Mouse (Mus musculus) G1E (cell line): ENCODE results near the gene Ppib. TPM values are rescaled to one million over a fixed set of nuclear protein-coding genes. Genes with fewer than 3 reads are reported as not detected.

Experiments
- ATAC-seq: 2 replicates; pipeline ENCODE4 v1.8.0; 2016; ENCODE audit warnings: mild to moderate bottlenecking; ENCODE audit not compliant: insufficient number of reproducible peaks, poor library complexity, low FRiP score, severe bottlenecking; ENCODE audit errors: extremely low read depth
- DNase-seq: peaks from one replicate; pipeline ENCODE4 v3.0.0; 2012; ENCODE audit warnings: low spot score
- H3K27me3 ChIP-seq: 2 replicates; pipeline ENCODE4 v1.6.1; 2012; ENCODE audit warnings: mild to moderate bottlenecking, low read length, inconsistent platforms; ENCODE audit not compliant: insufficient read depth
- H3K36me3 ChIP-seq: replicated peaks from 2 replicates; pipeline ENCODE3; 2012; ENCODE audit warnings: mild to moderate bottlenecking, inconsistent platforms
- H3K4me1 ChIP-seq: 2 replicates; pipeline ENCODE4 v1.6.1; 2012; ENCODE audit warnings: low read depth, low read length, inconsistent platforms, mixed read lengths; ENCODE audit not compliant: insufficient read depth
- H3K4me3 ChIP-seq: 2 replicates; pipeline ENCODE4 v1.5.1; 2012; ENCODE audit warnings: low read depth, mild to moderate bottlenecking, inconsistent platforms, low read length, moderate library complexity, mixed read lengths
- H3K9me3 ChIP-seq: replicated peaks from 2 replicates; pipeline ENCODE4 v1.6.1; 2012; ENCODE audit warnings: inconsistent platforms
- CTCF ChIP-seq: IDR thresholded peaks from 2 replicates; pipeline ENCODE4 v1.5.1; 2012; ENCODE audit warnings: low read depth, low read length, inconsistent platforms, mixed read lengths
- GATA1 ChIP-seq: IDR thresholded peaks from 2 replicates; pipeline ENCODE4 v1.6.1; 2012; ENCODE audit warnings: borderline replicate concordance, low read length, inconsistent platforms, mixed read lengths
- GATA2 ChIP-seq: IDR thresholded peaks from 2 replicates; pipeline ENCODE4 v1.6.1; 2012; ENCODE audit warnings: low read depth, low read length, inconsistent platforms, borderline replicate concordance
- POLR2AphosphoS5 ChIP-seq: IDR thresholded peaks from 2 replicates; pipeline ENCODE4 v1.6.1; 2012; ENCODE audit warnings: low read depth, low read length, inconsistent platforms; ENCODE audit not compliant: insufficient replicate concordance
- TAL1 ChIP-seq: conservative IDR thresholded peaks from 2 replicates; pipeline ENCODE4 v1.6.1; 2012; ENCODE audit warnings: low read depth, low read length, inconsistent platforms, mixed read lengths
- polyA plus RNA-seq: library from polyadenylated mRNA; stranded (reverse); fragments of >175 nt; gene quantifications from 2 replicates; pipeline ENCODE4 v1.2.3, GENCODE M21; 2012
- total RNA-seq, 2 experiments: library from RNA; stranded (forward) in 1 of 2; stranded (reverse) in 1 of 2; fragments of 200-1000 nt in 1 of 2; fragments of >200 nt in 1 of 2; fragmentation: Nextera tagmentation in 1 of 2; gene quantifications; 2 replicates each; pipeline ENCODE4 v1.2.3; 2014 to 2017

Ppib gene
- total RNA-seq (2014; fragmentation: Nextera tagmentation): 261 and 293 TPM in 2 replicates
- 400 and 413 TPM in 2 replicates for total RNA-seq (2017)
- polyA plus RNA-seq: 60.8 and 112 TPM in 2 replicates

- TF ChIP-seq POLR2AphosphoS5 (no peak), TAL1 (no peak), GATA2 (no peak), GATA1 (no peak), CTCF (no peak)
- peak; percentile 100 for DNase-seq
- H3K27me3 ChIP-seq: no peaks in the 10 kb centered on the region
- H3K36me3 ChIP-seq: peaks cover 33% of the 10 kb centered on the region
- peaks cover 33% of the 10 kb centered on the region for H3K4me1 ChIP-seq
- peak; percentile 97 for ATAC-seq
- H3K4me3 ChIP-seq: peak within 1 kb of the TSS; percentile 81
- 0 out of 2 replicates have a peak, but pooled peaks cover 3% of the 10 kb centered on the region for H3K9me3 ChIP-seq
Observed at GRCm38 (mm10) chr9:66059583-66060307, at the start of gene Ppib. Ppib (plus strand) TSS chr9:66060222.

GRCm38 (mm10) chr9:66020601-66021000 lies 39.4 kb upstream of the Ppib start:
- DNase-seq: no peak

GRCm38 (mm10) chr9:66038082-66038481 lies 21.9 kb upstream of the Ppib start:
- Histone ChIP-seq H3K36me3 (peaks cover 81% of the 10 kb centered on the region), H3K9me3 (no peaks in the 10 kb centered on the region), H3K4me1 (no peaks in the 10 kb centered on the region), H3K4me3 (no peak overlapping the region), H3K27me3 (no peaks in the 10 kb centered on the region)
- no peak for ATAC-seq
- no peak for DNase-seq
- TF ChIP-seq GATA1 (no peak), CTCF (no peak)

More at GRCm38 (mm10) chr9:66020601-66021000, 39.4 kb upstream of the Ppib start:
- Histone ChIP-seq H3K27me3 (no peaks in the 10 kb centered on the region), H3K9me3 (no peaks in the 10 kb centered on the region), H3K4me3 (no peak overlapping the region), H3K4me1 (no peaks in the 10 kb centered on the region), H3K36me3 (peaks cover 53% of the 10 kb centered on the region)
- TF ChIP-seq POLR2AphosphoS5 (no peak), TAL1 (no peak), GATA2 (no peak), GATA1 (no peak)
- no peak for ATAC-seq

- Histone ChIP-seq H3K4me3 (no peak overlapping the region), H3K27me3 (no peaks in the 10 kb centered on the region), H3K36me3 (peaks cover 81% of the 10 kb centered on the region), H3K9me3 (no peaks in the 10 kb centered on the region), H3K4me1 (no peaks in the 10 kb centered on the region)
- DNase-seq: no peak
- TF ChIP-seq GATA2 (no peak), POLR2AphosphoS5 (no peak), CTCF (no peak), TAL1 (no peak), GATA1 (no peak)
- ATAC-seq: no peak
Observed at GRCm38 (mm10) chr9:66038581-66038980, 21.4 kb upstream of the Ppib start.

GRCm38 (mm10) chr9:66039290-66039689 lies 20.7 kb upstream of the Ppib start:
- H3K36me3 ChIP-seq: peaks cover 79% of the 10 kb centered on the region
- TF ChIP-seq CTCF (no peak), POLR2AphosphoS5 (no peak), TAL1 (no peak), GATA1 (no peak), GATA2 (no peak)
- ATAC-seq (no peak), DNase-seq (no peak)
- no peaks in the 10 kb centered on the region for H3K4me1 ChIP-seq
- H3K9me3 ChIP-seq: no peaks in the 10 kb centered on the region
- H3K4me3 ChIP-seq: no peak overlapping the region
- H3K27me3 ChIP-seq: no peaks in the 10 kb centered on the region

- TF ChIP-seq CTCF: no peak
- no peak for TF ChIP-seq GATA1
- no peak for TF ChIP-seq GATA2
- TF ChIP-seq POLR2AphosphoS5: no peak
- no peak for TF ChIP-seq TAL1
- H3K4me3 ChIP-seq: no peak overlapping the region
- ATAC-seq (no peak), DNase-seq (no peak)
- H3K27me3 ChIP-seq: no peaks in the 10 kb centered on the region
- H3K4me1 ChIP-seq: no peaks in the 10 kb centered on the region
- peaks cover 69% of the 10 kb centered on the region for H3K36me3 ChIP-seq
- no peaks in the 10 kb centered on the region for H3K9me3 ChIP-seq
Observed at GRCm38 (mm10) chr9:66040801-66041200, 19.2 kb upstream of the Ppib start.
